Mouse (Mus musculus) megakaryocyte, embryonic 14.5 days (primary cell): Measurements from ENCODE around the gene Hspb6.

Source experiments
- FLI1 ChIP-seq: IDR thresholded peaks from 2 replicates; pipeline ENCODE4 v1.6.1; 2012; ENCODE audit warnings: low read length, inconsistent platforms, mixed read lengths
- GATA1 ChIP-seq: IDR thresholded peaks from 3 replicates; pipeline ENCODE4 v1.6.1; 2012; ENCODE audit warnings: mixed read lengths, low read length, inconsistent platforms, borderline replicate concordance

DNA sequence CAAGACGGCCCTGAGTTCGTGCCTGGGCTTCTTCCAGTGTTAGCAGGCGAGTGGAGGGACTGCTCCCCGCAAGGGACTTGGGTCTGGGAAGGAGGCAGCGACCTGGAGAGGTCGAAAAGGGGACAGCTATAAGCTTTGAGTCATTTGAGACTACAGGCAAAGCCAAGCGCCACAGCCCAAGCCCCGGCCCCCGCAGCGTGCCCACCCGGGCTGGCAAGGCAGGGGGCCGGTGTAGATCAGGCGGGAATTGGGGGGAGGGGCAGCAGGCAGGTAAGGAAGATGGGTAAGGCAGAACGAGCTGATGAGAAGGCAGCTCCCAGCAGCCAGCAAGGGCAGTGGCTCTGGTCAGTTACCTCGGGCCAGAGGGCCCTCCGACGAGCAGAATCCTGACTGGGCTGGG is 25.6 kb upstream of the Hspb6 start:
- no peak for TF ChIP-seq GATA1
- TF ChIP-seq FLI1 = no peak
